Mouse (Mus musculus): ENCODE results near the gene Atmin. TPM values are rescaled to one million over a fixed set of nuclear protein-coding genes. Genes with fewer than 3 reads are reported as not detected.

Atmin gene
- total and polyA plus RNA-seq, 3 experiments = 17.3 to 34.5 TPM; not detected in 1

DNA sequence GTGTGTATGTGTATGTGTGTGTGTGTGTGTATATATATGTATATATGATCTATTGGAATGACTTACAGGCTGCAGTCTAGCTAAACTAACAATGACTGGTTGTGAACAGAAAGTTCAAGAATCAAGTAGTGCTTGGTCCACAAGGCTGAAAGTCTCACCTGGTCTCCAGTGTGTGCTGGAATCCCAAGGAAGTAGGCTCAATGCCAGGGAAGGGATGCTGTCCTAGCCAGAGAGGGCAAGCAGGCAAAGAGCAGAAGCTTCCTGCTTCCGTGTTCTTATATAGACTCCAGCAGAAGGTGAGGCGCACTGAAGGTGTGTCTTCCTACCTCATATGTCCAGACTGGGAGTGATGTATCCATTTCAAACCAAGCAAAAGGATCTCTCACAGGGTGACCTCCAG lies 8.6 kb downstream of the Atmin start:
- no peak for TF ChIP-seq MAX (IDR thresholded peaks at IDR 0.05; ENCODE audit: low read length)
- no peak for TF ChIP-seq UBTF (IDR thresholded peaks at IDR 0.05; ENCODE audit: borderline replicate concordance, insufficient read depth, low read depth, low read length)
- TF ChIP-seq TAL1 (IDR thresholded peaks at IDR 0.05; ENCODE audit: low read length) = no peak
- no peak for TF ChIP-seq KAT2A (conservative IDR thresholded peaks at IDR 0.05; ENCODE audit: low read depth, low read length)
- TF ChIP-seq CHD1 (IDR thresholded peaks at IDR 0.05; ENCODE audit: low read depth, low read length) = no peak
- TF ChIP-seq ETS1 (IDR thresholded peaks at IDR 0.05; ENCODE audit: low read depth, low read length) = no peak
- no peak for TF ChIP-seq MAFK (IDR thresholded peaks at IDR 0.05; ENCODE audit: borderline replicate concordance, low read depth, low read length)
- no peak for TF ChIP-seq GATA1 (IDR thresholded peaks at IDR 0.05; ENCODE audit: low read depth, low read length)
- no peak for TF ChIP-seq POLR2AphosphoS5 (IDR thresholded peaks at IDR 0.05; ENCODE audit: borderline replicate concordance, low read depth, low read length)
- TF ChIP-seq HCFC1 (IDR thresholded peaks at IDR 0.05; ENCODE audit: low read depth, low read length) = no peak
- no peak for TF ChIP-seq CHD2 (IDR thresholded peaks at IDR 0.05; ENCODE audit: low read length)
- TF ChIP-seq TCF12 (IDR thresholded peaks at IDR 0.05; ENCODE audit: low read depth, low read length) = no peak
- no peak for TF ChIP-seq NRF1 (IDR thresholded peaks at IDR 0.05; ENCODE audit: insufficient read depth, low read depth, low read length, poor library complexity, severe bottlenecking)
- no peak for TF ChIP-seq SMC3 (IDR thresholded peaks at IDR 0.05; ENCODE audit: low read depth, low read length)
- no peak for TF ChIP-seq CTCF (IDR thresholded peaks at IDR 0.05 in 2 of 3, conservative IDR thresholded peaks at IDR 0.05 in 1 of 3; ENCODE audit: control insufficient read depth in 1 of 3, insufficient read depth in 1 of 3, low read depth in 2 of 3, low read length in 3 of 3, poor library complexity in 1 of 3, severe bottlenecking in 1 of 3)
- no peak for TF ChIP-seq MYB (IDR thresholded peaks at IDR 0.05; ENCODE audit: low read depth, low read length)
- no peak for TF ChIP-seq USF2 (IDR thresholded peaks at IDR 0.05; ENCODE audit: borderline replicate concordance in 1 of 2, insufficient read depth in 1 of 2, low read depth in 1 of 2, low read length in 2 of 2)
- TF ChIP-seq BHLHE40 (IDR thresholded peaks at IDR 0.05; ENCODE audit: borderline replicate concordance, low read depth, low read length) = no peak

DNA sequence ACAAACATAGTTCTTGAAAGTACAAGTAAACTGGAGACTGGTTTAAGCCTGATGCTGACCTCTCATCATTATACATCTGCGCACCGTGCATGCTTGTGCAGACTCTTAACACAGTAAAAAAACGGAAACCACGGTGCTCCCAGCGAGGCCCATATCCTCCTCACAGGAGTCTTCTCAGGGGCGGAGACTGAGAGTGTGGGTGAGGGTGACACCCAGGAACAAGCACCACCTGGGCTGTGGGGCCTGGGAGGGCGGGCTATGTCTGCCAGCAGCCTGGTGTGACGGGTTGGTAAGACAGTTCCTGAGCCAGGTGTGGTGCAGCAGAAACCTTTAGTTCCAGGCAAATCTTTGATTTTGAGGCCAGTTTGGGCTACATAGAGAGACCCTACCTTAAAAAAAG lies 9.2 kb downstream of the Atmin start:
- TF ChIP-seq USF2 (IDR thresholded peaks at IDR 0.05; ENCODE audit: borderline replicate concordance in 1 of 2, insufficient read depth in 1 of 2, low read depth in 1 of 2, low read length in 2 of 2) (no peak), ZNF384 (IDR thresholded peaks at IDR 0.05; ENCODE audit: low read depth, low read length) (no peak), UBTF (IDR thresholded peaks at IDR 0.05; ENCODE audit: borderline replicate concordance, insufficient read depth, low read depth, low read length) (no peak), GATA1 (IDR thresholded peaks at IDR 0.05; ENCODE audit: low read depth, low read length) (no peak), JUND (IDR thresholded peaks at IDR 0.05; ENCODE audit: low read depth, low read length) (no peak), MAX (IDR thresholded peaks at IDR 0.05; ENCODE audit: low read length) (no peak), CTCF (IDR thresholded peaks at IDR 0.05 in 2 of 3, conservative IDR thresholded peaks at IDR 0.05 in 1 of 3; ENCODE audit: control insufficient read depth in 1 of 3, insufficient read depth in 1 of 3, low read depth in 2 of 3, low read length in 3 of 3, poor library complexity in 1 of 3, severe bottlenecking in 1 of 3) (no peak), ZMIZ1 (IDR thresholded peaks at IDR 0.05; ENCODE audit: low read depth, low read length) (no peak), SIN3A (IDR thresholded peaks at IDR 0.05; ENCODE audit: low read length) (no peak), NELFE (IDR thresholded peaks at IDR 0.05; ENCODE audit: low read depth, low read length) (no peak), MXI1 (IDR thresholded peaks at IDR 0.05; ENCODE audit: low read depth, low read length) (no peak), KAT2A (conservative IDR thresholded peaks at IDR 0.05; ENCODE audit: low read depth, low read length) (no peak), ZC3H11A (IDR thresholded peaks at IDR 0.05; ENCODE audit: low read depth, low read length) (no peak), TAL1 (IDR thresholded peaks at IDR 0.05; ENCODE audit: low read length) (no peak), NRF1 (IDR thresholded peaks at IDR 0.05; ENCODE audit: insufficient read depth, low read depth, low read length, poor library complexity, severe bottlenecking) (no peak), MYC (IDR thresholded peaks at IDR 0.05; ENCODE audit: low read depth, low read length) (no peak)
- H3K9ac ChIP-seq (ENCODE audit: control insufficient read depth, low read depth, low read length, poor library complexity, severe bottlenecking) = no peak overlapping the region
- H3K27me3 ChIP-seq (ENCODE audit: control insufficient read depth in 1 of 2, insufficient read depth in 2 of 2, low read length in 2 of 2) = no peaks in the 10 kb centered on the region
- no peak for DNase-seq (ENCODE audit: low read depth, low spot score)
- no peaks in the 10 kb centered on the region for H3K9me3 ChIP-seq (replicated peaks; ENCODE audit: insufficient read depth, low read length)
- H3K27ac ChIP-seq (ENCODE audit: control insufficient read depth, low read depth, low read length) = no peak overlapping the region
- H3K4me1 ChIP-seq (ENCODE audit: control insufficient read depth in 1 of 2, insufficient read depth in 2 of 2, low read length in 2 of 2) = peaks cover 2 to 10% of the 10 kb centered on the region in 2 experiments; a peak in 3 of 4 replicates
- peaks cover 18% of the 10 kb centered on the region for H3K79me2 ChIP-seq (ENCODE audit: control insufficient read depth, insufficient read depth, low read length, poor library complexity)
- peaks cover 0 to 11% of the 10 kb centered on the region in 2 experiments; a peak in 3 of 4 replicates for H3K36me3 ChIP-seq (ENCODE audit: control insufficient read depth in 1 of 2, insufficient read depth in 2 of 2, low read length in 2 of 2)
- H3K4me3 ChIP-seq (ENCODE audit: control insufficient read depth in 1 of 2, insufficient read depth in 1 of 2, low read depth in 2 of 2, low read length in 2 of 2) = no peak overlapping the region

More for the DNA sequence above, 8.6 kb downstream of the Atmin start:
- Histone ChIP-seq H3K4me3 (ENCODE audit: control insufficient read depth in 1 of 2, insufficient read depth in 1 of 2, low read depth in 2 of 2, low read length in 2 of 2) (no peak overlapping the region), H3K9me3 (replicated peaks; ENCODE audit: insufficient read depth, low read length) (no peaks in the 10 kb centered on the region), H3K27ac (ENCODE audit: control insufficient read depth, low read depth, low read length) (no peak overlapping the region), H3K27me3 (ENCODE audit: control insufficient read depth in 1 of 2, insufficient read depth in 2 of 2, low read length in 2 of 2) (no peaks in the 10 kb centered on the region), H3K36me3 (ENCODE audit: control insufficient read depth in 1 of 2, insufficient read depth in 2 of 2, low read length in 2 of 2) (peaks cover 0 to 13% of the 10 kb centered on the region in 2 experiments; a peak in 2 of 4 replicates), H3K4me1 (ENCODE audit: control insufficient read depth in 1 of 2, insufficient read depth in 2 of 2, low read length in 2 of 2) (peaks cover 2 to 11% of the 10 kb centered on the region in 2 experiments; a peak in 3 of 4 replicates), H3K9ac (ENCODE audit: control insufficient read depth, low read depth, low read length, poor library complexity, severe bottlenecking) (no peak overlapping the region), H3K79me2 (ENCODE audit: control insufficient read depth, insufficient read depth, low read length, poor library complexity) (peaks cover 21% of the 10 kb centered on the region)
- no peak for DNase-seq (ENCODE audit: low read depth, low spot score)

Measured in MEL (cell line).